Mouse (Mus musculus): ENCODE measurements around the gene Ggta1.

- TF ChIP-seq POLR2A (IDR thresholded peaks at IDR 0.05; ENCODE audit: low read depth, low read length) (no peak), CTCF (conservative IDR thresholded peaks at IDR 0.05; ENCODE audit: insufficient read depth, insufficient read length, low read depth, low read length) (no peak)
Measured at GRCm38 (mm10) chr2:35484102-35484501, 21.1 kb upstream of the Ggta1 start.
